Mouse (Mus musculus) intestine, postnatal 0 days (tissue): ENCODE data around the gene Nek8. TPM values are rescaled to one million over a fixed set of nuclear protein-coding genes. Genes with fewer than 3 reads are reported as not detected.

Experiments
- ATAC-seq: fragments of 200-750 bp; cut with Nextera tagmentation; 2 replicates; pipeline ENCODE4 v1.8.0; 2017; ENCODE audit warnings: mild to moderate bottlenecking, moderate TSS enrichment, moderate library complexity
- H3K27ac ChIP-seq: fragments of 300-500 bp; sonication (generic); 2 replicates; pipeline ENCODE4 v1.5.1; 2014; ENCODE audit warnings: mild to moderate bottlenecking, low read depth, low read length, moderate library complexity
- H3K27me3 ChIP-seq: fragments of 300-500 bp; sonication (generic); replicated peaks from 2 replicates; pipeline ENCODE4 v1.6.1; 2014; ENCODE audit warnings: low read length, mixed read lengths; ENCODE audit not compliant: control insufficient read depth, insufficient read depth
- H3K36me3 ChIP-seq: fragments of 300-500 bp; sonication (generic); 2 replicates; pipeline ENCODE4 v1.6.1; 2014; ENCODE audit warnings: mild to moderate bottlenecking, moderate library complexity; ENCODE audit not compliant: control insufficient read depth, insufficient read depth
- H3K4me1 ChIP-seq: fragments of 300-500 bp; sonication (generic); replicated peaks from 2 replicates; pipeline ENCODE4 v1.6.1; 2014; ENCODE audit warnings: antibody characterized with exemption, low read length, mixed read lengths; ENCODE audit not compliant: control insufficient read depth, insufficient read depth
- H3K4me2 ChIP-seq: fragments of 300-500 bp; sonication (generic); replicated peaks from 2 replicates; pipeline ENCODE4 v1.6.1; 2014; ENCODE audit warnings: low read depth, mild to moderate bottlenecking, moderate library complexity
- H3K4me3 ChIP-seq: fragments of 300-500 bp; sonication (generic); 2 replicates; pipeline ENCODE4 v1.5.1; 2014; ENCODE audit warnings: low read depth, low read length
- H3K9ac ChIP-seq: fragments of 300-500 bp; sonication (generic); 2 replicates; pipeline ENCODE4 v1.6.1; 2014; ENCODE audit warnings: mild to moderate bottlenecking, low read depth, low read length
- H3K9me3 ChIP-seq: fragments of 300-500 bp; sonication (generic); 2 replicates; pipeline ENCODE4 v1.6.1; 2016; ENCODE audit warnings: mixed run types; ENCODE audit not compliant: control insufficient read depth
- CTCF ChIP-seq: sonication (generic); IDR thresholded peaks from 2 replicates; pipeline ENCODE4 v1.5.1; 2016; ENCODE audit warnings: low read depth, mild to moderate bottlenecking, control low read depth, antibody characterized with exemption, moderate library complexity
- WGBS: fragments of 180-500 bp; shearing (Covaris S2); extraction: QIAGEN DNeasy Blood & Tissue Kit; methylation state at CpG from one replicate; pipeline ENCODE4 v1.1.7; 2014; 5-methylcytosine and 5-hydroxymethylcytosine counted together
- polyA plus RNA-seq: library from polyadenylated mRNA; unstranded; fragments of >200 nt; fragmentation: Nextera tagmentation; extraction: Ambion mirVana; gene quantifications from 2 replicates; pipeline ENCODE4 v1.2.1, GENCODE M21; 2015

The Nek8 gene
- polyA plus RNA-seq, 1 experiment from 2014 or later: 5.8 TPM

- no peaks in the 10 kb centered on the region for H3K9me3 ChIP-seq
- H3K27ac ChIP-seq: no peak overlapping the region; the same call in 1 of the 2 replicates
- no peaks in the 10 kb centered on the region for H3K27me3 ChIP-seq
- 82% methylated on average over 14 of the region's 14 CpGs for WGBS
- ATAC-seq: no peak
- no peak overlapping the region for H3K4me3 ChIP-seq
- H3K9ac ChIP-seq: no peak overlapping the region
- H3K36me3 ChIP-seq: peaks cover 46% of the 10 kb centered on the region
- peaks cover 9% of the 10 kb centered on the region; the same call in 1 of the 2 replicates for H3K4me1 ChIP-seq
- H3K4me2 ChIP-seq: no peak overlapping the region
- TF ChIP-seq CTCF: no peak
Measured at GRCm38 (mm10) chr11:78161169-78161568, 15.3 kb downstream of the Nek8 start.

DNA sequence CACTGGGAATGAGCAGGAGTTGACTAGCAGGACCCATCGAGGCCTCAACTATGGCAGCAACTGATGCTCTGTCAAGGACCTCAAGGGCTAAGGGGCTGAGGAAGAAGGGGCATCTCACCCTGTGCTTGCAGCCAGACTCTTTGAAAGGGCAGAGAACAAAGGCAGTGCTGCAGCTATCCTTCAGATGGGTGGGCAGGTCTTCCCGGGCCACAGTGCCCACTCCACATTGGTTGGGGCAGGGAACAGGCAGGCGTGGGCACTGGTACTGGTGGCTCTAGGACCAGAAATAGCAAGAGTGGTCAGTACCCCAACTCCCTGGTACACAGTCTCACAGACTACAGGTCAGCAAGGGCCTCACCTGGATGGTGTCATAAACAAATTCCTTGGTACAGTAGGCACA lies 15.8 kb downstream of the Nek8 start:
- WGBS: 80% methylated on average over 3 of the region's 3 CpGs
- peaks cover 51% of the 10 kb centered on the region for H3K36me3 ChIP-seq
- H3K4me1 ChIP-seq: peaks cover 9% of the 10 kb centered on the region; the same call in 1 of the 2 replicates
- no peak overlapping the region for H3K9ac ChIP-seq
- no peak for ATAC-seq
- TF ChIP-seq CTCF: no peak
- H3K4me3 ChIP-seq: no peak overlapping the region
- H3K27ac ChIP-seq: no peak overlapping the region; the same call in 1 of the 2 replicates
- H3K27me3 ChIP-seq: no peaks in the 10 kb centered on the region
- no peaks in the 10 kb centered on the region for H3K9me3 ChIP-seq
- H3K4me2 ChIP-seq: no peak overlapping the region

- peak overlapping the region; percentile 35; the same call in 1 of the 2 replicates for H3K27ac ChIP-seq
- H3K4me3 ChIP-seq: no peak overlapping the region
- no peak overlapping the region for H3K9ac ChIP-seq
- no peak overlapping the region for H3K4me2 ChIP-seq
- no peak for TF ChIP-seq CTCF
- no peaks in the 10 kb centered on the region for H3K9me3 ChIP-seq
- H3K36me3 ChIP-seq: peaks cover 53% of the 10 kb centered on the region
- 83% methylated on average over 18 of the region's 18 CpGs for whole genome bisulfite sequencing
- H3K4me1 ChIP-seq: peaks cover 9% of the 10 kb centered on the region; the same call in 1 of the 2 replicates
- ATAC-seq: no peak
- no peaks in the 10 kb centered on the region for H3K27me3 ChIP-seq
Measured at GRCm38 (mm10) chr11:78160171-78160570, 16.3 kb downstream of the Nek8 start.

- H3K4me3 ChIP-seq: no peak overlapping the region
- H3K9ac ChIP-seq: no peak overlapping the region
- H3K27me3 ChIP-seq: no peaks in the 10 kb centered on the region
- H3K4me1 ChIP-seq: peaks cover 9% of the 10 kb centered on the region; the same call in 1 of the 2 replicates
- H3K4me2 ChIP-seq: no peak overlapping the region
- no peak for TF ChIP-seq CTCF
- H3K36me3 ChIP-seq: peaks cover 59% of the 10 kb centered on the region
- 77% methylated on average over 7 of the region's 7 CpGs for WGBS
- H3K9me3 ChIP-seq: no peaks in the 10 kb centered on the region
- no peak for ATAC-seq
- H3K27ac ChIP-seq: peak overlapping the region; percentile 35; the same call in 1 of the 2 replicates
Measured at GRCm38 (mm10) chr11:78159557-78159956, 16.9 kb downstream of the Nek8 start.

GRCm38 (mm10) chr11:78159096-78159495 lies 17.4 kb downstream of the Nek8 start:
- H3K4me2 ChIP-seq: no peak overlapping the region
- H3K4me3 ChIP-seq: no peak overlapping the region
- TF ChIP-seq CTCF: peak; percentile 99
- H3K27ac ChIP-seq: no peak overlapping the region
- no peak overlapping the region for H3K9ac ChIP-seq
- 22% methylated on average over 2 of the region's 2 CpGs for WGBS
- peak; percentile 55 for ATAC-seq
- H3K4me1 ChIP-seq: peaks cover 9% of the 10 kb centered on the region; the same call in 1 of the 2 replicates
- no peaks in the 10 kb centered on the region for H3K27me3 ChIP-seq
- H3K9me3 ChIP-seq: no peaks in the 10 kb centered on the region
- H3K36me3 ChIP-seq: peaks cover 64% of the 10 kb centered on the region

- Histone ChIP-seq H3K27ac (no peak overlapping the region), H3K36me3 (peaks cover 57% of the 10 kb centered on the region), H3K4me2 (no peak overlapping the region), H3K27me3 (no peaks in the 10 kb centered on the region), H3K9ac (no peak overlapping the region), H3K4me3 (no peak overlapping the region), H3K4me1 (no peaks in the 10 kb centered on the region), H3K9me3 (no peaks in the 10 kb centered on the region)
- ATAC-seq: no peak
- no peak for TF ChIP-seq CTCF
- 80% methylated on average over 6 of the region's 6 CpGs for WGBS
Measured at GRCm38 (mm10) chr11:78156156-78156699, 20.2 kb downstream of the Nek8 start.

DNA sequence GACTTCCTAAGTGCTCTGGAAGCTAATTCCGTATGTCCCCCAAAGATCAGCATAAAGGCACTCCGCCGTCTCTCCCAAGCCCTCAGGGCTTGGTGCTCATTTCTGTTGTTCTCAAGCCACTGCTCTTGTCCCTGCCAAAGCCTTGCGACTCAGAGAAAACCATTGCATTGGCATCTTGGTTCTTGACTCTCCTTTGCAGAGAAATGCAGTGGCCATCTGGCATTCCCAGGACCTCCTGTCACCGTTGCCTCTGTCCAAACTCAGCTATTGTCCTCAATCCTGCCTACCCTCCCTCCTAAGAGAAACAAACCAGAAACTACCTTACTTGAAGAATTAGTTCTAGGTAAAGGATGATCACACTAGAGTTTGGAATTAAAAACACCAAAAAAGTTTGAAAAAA lies 20.8 kb downstream of the Nek8 start:
- WGBS: 82% methylated on average over 5 of the region's 5 CpGs
- Histone ChIP-seq H3K4me3 (no peak overlapping the region), H3K9me3 (no peaks in the 10 kb centered on the region), H3K9ac (no peak overlapping the region), H3K27ac (no peak overlapping the region), H3K27me3 (no peaks in the 10 kb centered on the region), H3K36me3 (peaks cover 52% of the 10 kb centered on the region), H3K4me2 (no peak overlapping the region), H3K4me1 (no peaks in the 10 kb centered on the region)
- ATAC-seq: no peak
- TF ChIP-seq CTCF: no peak
